Mouse (Mus musculus) embryonic facial prominence, embryonic 12.5 days (tissue): ENCODE measurements around the gene 2210011C24Rik. TPM values are rescaled to one million over a fixed set of nuclear protein-coding genes. Genes with fewer than 3 reads are reported as not detected.
A peak's percentile ranks its signal among the peaks of the same experiment; 100 is the strongest.

Experiments
- ATAC-seq: fragments of 200-750 bp; cut with Nextera tagmentation; 2 replicates; pipeline ENCODE4 v1.8.0; 2017; ENCODE audit not compliant: insufficient number of reproducible peaks, insufficient read depth, low FRiP score, low TSS enrichment
- H3K27ac ChIP-seq: fragments of 300-500 bp; sonication (generic); 2 replicates; pipeline ENCODE4 v1.5.1; 2016; ENCODE audit warnings: mild to moderate bottlenecking
- H3K27me3 ChIP-seq: fragments of 300-500 bp; sonication (generic); 2 replicates; pipeline ENCODE4 v1.6.1; 2016; ENCODE audit warnings: mild to moderate bottlenecking, moderate library complexity
- H3K36me3 ChIP-seq: fragments of 300-500 bp; sonication (generic); 2 replicates; pipeline ENCODE4 v1.6.1; 2016; ENCODE audit warnings: mild to moderate bottlenecking
- H3K4me1 ChIP-seq: fragments of 300-500 bp; sonication (generic); 2 replicates; pipeline ENCODE4 v1.6.1; 2016
- H3K4me2 ChIP-seq: fragments of 300-500 bp; sonication (generic); replicated peaks from 2 replicates; pipeline ENCODE4 v1.6.1; 2016; ENCODE audit warnings: mild to moderate bottlenecking, moderate library complexity
- H3K4me3 ChIP-seq: fragments of 300-500 bp; sonication (generic); 2 replicates; pipeline ENCODE4 v1.5.1; 2016; ENCODE audit warnings: mild to moderate bottlenecking
- H3K9ac ChIP-seq: fragments of 300-500 bp; sonication (generic); 2 replicates; pipeline ENCODE4 v1.6.1; 2016; ENCODE audit warnings: mild to moderate bottlenecking, moderate library complexity
- H3K9me3 ChIP-seq: fragments of 300-500 bp; sonication (generic); 2 replicates; pipeline ENCODE4 v1.6.1; 2016; ENCODE audit warnings: mild to moderate bottlenecking, moderate library complexity
- WGBS: fragments of 180-500 bp; shearing (Covaris S2); methylation state at CpG from one replicate; pipeline ENCODE4 v1.1.7; 2016; 5-methylcytosine and 5-hydroxymethylcytosine counted together
- polyA plus RNA-seq: library from polyadenylated mRNA; unstranded; fragments of >200 nt; fragmentation: Nextera tagmentation; extraction: Ambion mirVana; gene quantifications from 2 replicates; pipeline ENCODE4 v1.2.1, GENCODE M21; 2016

2210011C24Rik gene
- polyA plus RNA-seq, result 0.28 TPM in 1 of 2 replicates, not detected in the other

GRCm38 (mm10) chr8:84011705-84012498 lies at the start of gene 2210011C24Rik:
TSS of gene 2210011C24Rik (minus strand) at chr8:84012171.
- peak within 1 kb of the TSS; percentile 97 for H3K4me2 ChIP-seq
- no peak for ATAC-seq
- H3K27me3 ChIP-seq, result peaks cover 40% of the 10 kb centered on the region
- H3K36me3 ChIP-seq, result no peaks in the 10 kb centered on the region
- no peak within 1 kb of the TSS for H3K27ac ChIP-seq
- peak within 1 kb of the TSS; percentile 51 for H3K4me3 ChIP-seq
- H3K9me3 ChIP-seq, result 0 out of 2 replicates have a peak, but pooled peaks cover 4% of the 10 kb centered on the region
- H3K9ac ChIP-seq, result peak within 1 kb of the TSS; percentile 54
- H3K4me1 ChIP-seq, result peaks cover 25% of the 10 kb centered on the region
- 1% methylated on average over 45 of the region's 45 CpGs for WGBS

- H3K4me1 ChIP-seq, result no peaks in the 10 kb centered on the region
- no peak overlapping the region for H3K4me3 ChIP-seq
- 86% methylated on average over 2 of the region's 2 CpGs for WGBS
- H3K27ac ChIP-seq, result no peak overlapping the region
- no peaks in the 10 kb centered on the region for H3K36me3 ChIP-seq
- H3K9me3 ChIP-seq, result no peaks in the 10 kb centered on the region
- no peak overlapping the region for H3K4me2 ChIP-seq
- H3K9ac ChIP-seq, result no peak overlapping the region
- no peaks in the 10 kb centered on the region for H3K27me3 ChIP-seq
- no peak for ATAC-seq
Observed at GRCm38 (mm10) chr8:84060245-84060644, 48.3 kb upstream of the 2210011C24Rik start.

- Histone ChIP-seq H3K27me3 (no peaks in the 10 kb centered on the region), H3K4me2 (no peak overlapping the region), H3K27ac (no peak overlapping the region), H3K4me3 (no peak overlapping the region), H3K36me3 (no peaks in the 10 kb centered on the region), H3K9ac (no peak overlapping the region), H3K4me1 (no peaks in the 10 kb centered on the region), H3K9me3 (no peaks in the 10 kb centered on the region)
- WGBS, result 95% methylated on average over 2 of the region's 2 CpGs
- ATAC-seq, result no peak
Observed at GRCm38 (mm10) chr8:84059226-84059625, 47.3 kb upstream of the 2210011C24Rik start.

- ATAC-seq, result no peak
- Histone ChIP-seq H3K36me3 (no peaks in the 10 kb centered on the region), H3K27me3 (no peaks in the 10 kb centered on the region), H3K27ac (no peak overlapping the region), H3K4me1 (no peaks in the 10 kb centered on the region), H3K9ac (no peak overlapping the region), H3K9me3 (no peaks in the 10 kb centered on the region), H3K4me2 (no peak overlapping the region), H3K4me3 (no peak overlapping the region)
- WGBS, result 84% methylated on average over 1 of the region's 1 CpGs
Observed at GRCm38 (mm10) chr8:84057827-84058226, 45.9 kb upstream of the 2210011C24Rik start.

GRCm38 (mm10) chr8:84053229-84053628 lies 41.3 kb upstream of the 2210011C24Rik start:
- no peaks in the 10 kb centered on the region for H3K36me3 ChIP-seq
- no peak for ATAC-seq
- no peak overlapping the region for H3K27ac ChIP-seq
- no peaks in the 10 kb centered on the region for H3K9me3 ChIP-seq
- no peak overlapping the region for H3K4me3 ChIP-seq
- H3K4me2 ChIP-seq, result no peak overlapping the region
- no peaks in the 10 kb centered on the region for H3K27me3 ChIP-seq
- H3K9ac ChIP-seq, result no peak overlapping the region
- H3K4me1 ChIP-seq, result no peaks in the 10 kb centered on the region
- WGBS, result 91% methylated on average over 5 of the region's 5 CpGs

- WGBS, result 81% methylated on average over 3 of the region's 3 CpGs
- H3K9me3 ChIP-seq, result no peaks in the 10 kb centered on the region
- ATAC-seq, result no peak
Observed at GRCm38 (mm10) chr8:84052746-84053145, 40.8 kb upstream of the 2210011C24Rik start.

GRCm38 (mm10) chr8:84048171-84048570 lies 36.2 kb upstream of the 2210011C24Rik start:
- Histone ChIP-seq H3K9ac (no peak overlapping the region), H3K4me3 (no peak overlapping the region), H3K4me1 (0 out of 2 replicates have a peak, but pooled peaks cover 5% of the 10 kb centered on the region), H3K9me3 (no peaks in the 10 kb centered on the region), H3K27me3 (peaks cover 31% of the 10 kb centered on the region), H3K27ac (no peak overlapping the region), H3K4me2 (no peak overlapping the region), H3K36me3 (no peaks in the 10 kb centered on the region)
- no peak for ATAC-seq
- WGBS, result 69% methylated on average over 5 of the region's 5 CpGs

More at GRCm38 (mm10) chr8:84052746-84053145, 40.8 kb upstream of the 2210011C24Rik start:
- Histone ChIP-seq H3K27ac (no peak overlapping the region), H3K36me3 (no peaks in the 10 kb centered on the region), H3K27me3 (no peaks in the 10 kb centered on the region), H3K4me2 (no peak overlapping the region), H3K4me3 (no peak overlapping the region), H3K4me1 (no peaks in the 10 kb centered on the region), H3K9ac (no peak overlapping the region)

- H3K4me3 ChIP-seq, result no peak overlapping the region
- peaks cover 48% of the 10 kb centered on the region for H3K27me3 ChIP-seq
- H3K4me1 ChIP-seq, result peaks cover 15% of the 10 kb centered on the region
- no peaks in the 10 kb centered on the region for H3K36me3 ChIP-seq
- no peak overlapping the region for H3K27ac ChIP-seq
- 76% methylated on average over 3 of the region's 3 CpGs for WGBS
- no peak overlapping the region for H3K9ac ChIP-seq
- H3K4me2 ChIP-seq, result no peak overlapping the region
- no peaks in the 10 kb centered on the region for H3K9me3 ChIP-seq
- ATAC-seq, result no peak
Observed at GRCm38 (mm10) chr8:84046505-84046904, 34.5 kb upstream of the 2210011C24Rik start.

- Histone ChIP-seq H3K27me3 (peaks cover 58% of the 10 kb centered on the region), H3K9ac (no peak within 1 kb of the TSS), H3K9me3 (no peaks in the 10 kb centered on the region), H3K4me2 (peak within 1 kb of the TSS; percentile 26), H3K4me3 (no peak within 1 kb of the TSS), H3K27ac (no peak within 1 kb of the TSS), H3K4me1 (peaks cover 15% of the 10 kb centered on the region), H3K36me3 (no peaks in the 10 kb centered on the region)
- 8% methylated on average over 9 of the region's 9 CpGs for WGBS
- no peak for ATAC-seq
Observed at GRCm38 (mm10) chr8:84044900-84045299, 32.9 kb upstream of the 2210011C24Rik start, which contains the start of gene Rln3. TSS of gene Rln3 (minus strand) at chr8:84045000.

- Histone ChIP-seq H3K27ac (no peak overlapping the region), H3K4me2 (no peak overlapping the region), H3K27me3 (peaks cover 58% of the 10 kb centered on the region), H3K36me3 (no peaks in the 10 kb centered on the region), H3K9me3 (no peaks in the 10 kb centered on the region), H3K4me3 (no peak overlapping the region), H3K4me1 (peaks cover 15% of the 10 kb centered on the region), H3K9ac (no peak overlapping the region)
- no peak for ATAC-seq
- 5% methylated on average over 7 of the region's 7 CpGs for WGBS
Observed at GRCm38 (mm10) chr8:84044103-84044502, 32.1 kb upstream of the 2210011C24Rik start.

GRCm38 (mm10) chr8:84042948-84043342 lies 31.0 kb upstream of the 2210011C24Rik start:
- 26% methylated on average over 12 of the region's 12 CpGs for WGBS
- H3K27ac ChIP-seq, result no peak overlapping the region
- no peaks in the 10 kb centered on the region for H3K36me3 ChIP-seq
- ATAC-seq, result no peak
- no peak overlapping the region for H3K9ac ChIP-seq
- peaks cover 61% of the 10 kb centered on the region for H3K27me3 ChIP-seq
- peak overlapping the region; percentile 76 for H3K4me2 ChIP-seq
- H3K4me1 ChIP-seq, result peaks cover 15% of the 10 kb centered on the region
- no peaks in the 10 kb centered on the region for H3K9me3 ChIP-seq
- H3K4me3 ChIP-seq, result peak overlapping the region; percentile 37; the same call in 1 of the 2 replicates
